Mouse (Mus musculus): Measurements from ENCODE around the gene Rnf151. TPM values are rescaled to one million over a fixed set of nuclear protein-coding genes. Genes with fewer than 3 reads are reported as not detected.
"Not testable (repeated sequence)": the region's sequence is repeated elsewhere in the genome, so short reads cannot be mapped to it uniquely, and the experiment has no call there.

Gene Rnf151
- polyA plus RNA-seq, 1 experiment from 2014 or later: not detected

DNA sequence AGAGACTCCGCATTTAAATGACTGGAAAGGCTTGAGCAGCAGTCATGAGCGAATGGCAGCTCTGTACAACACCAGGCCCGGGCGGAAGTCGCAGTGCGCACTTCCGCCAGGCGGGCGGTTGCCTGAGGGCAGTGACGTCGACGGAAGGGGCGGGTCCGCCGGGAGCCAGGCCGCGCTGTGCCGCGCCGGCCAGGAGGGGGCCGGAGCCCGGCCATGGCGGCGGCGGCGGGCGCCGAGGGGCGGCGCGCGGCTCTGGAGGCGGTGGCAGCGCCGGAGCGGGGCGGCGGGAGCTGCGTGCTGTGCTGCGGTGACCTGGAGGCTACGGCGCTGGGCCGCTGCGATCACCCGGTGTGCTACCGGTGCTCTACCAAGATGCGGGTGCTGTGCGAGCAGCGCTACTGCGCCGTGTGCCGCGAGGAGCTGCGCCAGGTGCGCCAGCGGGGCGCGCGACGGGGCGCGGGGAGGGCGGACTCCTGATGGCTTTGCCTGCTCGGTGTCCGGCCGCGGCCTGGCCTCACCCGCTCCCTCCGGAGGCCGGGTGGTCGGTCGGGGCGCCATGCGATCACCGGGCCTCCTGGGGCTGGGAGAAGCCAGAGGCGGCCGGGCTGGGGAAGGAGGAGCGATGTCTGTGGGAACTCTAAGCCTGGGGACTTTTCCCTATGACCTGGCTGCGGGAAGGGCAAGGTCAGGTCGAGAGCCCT is 48.2 kb downstream of the Rnf151 start, which contains the start of gene Zfp598:
Gene Zfp598 (plus strand): TSS at position 143 of the 701 bp plus-strand sequence.
- Histone ChIP-seq H3K9me3 (ENCODE audit: control insufficient read depth, low read length) (no peaks in the 10 kb centered on the region), H3K27ac (ENCODE audit: low read depth, low read length) (peak within 1 kb of the TSS; percentile 85), H3K36me3 (ENCODE audit: control insufficient read depth, insufficient read depth, low read length) (no peaks in the 10 kb centered on the region), H3K9ac (replicated peaks; ENCODE audit: low read depth, low read length) (peak within 1 kb of the TSS; percentile 93), H3K4me3 (ENCODE audit: low read depth, low read length) (peak within 1 kb of the TSS; percentile 92), H3K4me2 (ENCODE audit: low read depth, low read length) (peak within 1 kb of the TSS; percentile 67), H3K4me1 (ENCODE audit: control insufficient read depth, insufficient read depth, low read length) (peaks cover 22% of the 10 kb centered on the region), H3K27me3 (ENCODE audit: control insufficient read depth, insufficient read depth, low read length) (no peaks in the 10 kb centered on the region)
- ATAC-seq (ENCODE audit: low read depth): peak; percentile 99
- 1% methylated on average over 57 of the region's 80 CpGs for WGBS

DNA sequence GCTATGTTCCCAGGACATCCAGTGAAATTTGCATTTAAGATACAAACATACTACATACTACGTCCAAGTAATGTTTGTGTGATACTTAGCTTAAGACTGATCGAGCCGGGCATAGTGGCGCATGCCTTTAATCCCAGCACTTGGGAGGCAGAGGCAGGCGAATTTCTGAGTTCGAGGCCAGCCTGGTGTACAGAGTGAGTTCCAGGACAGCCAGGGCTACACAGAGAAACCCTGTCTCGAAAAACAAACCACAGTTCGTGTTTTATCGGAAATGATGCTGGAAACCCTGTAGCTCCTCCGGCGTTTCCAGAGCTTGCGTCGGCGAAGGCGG is 48.7 kb downstream of the Rnf151 start:
- not testable (repeated sequence) for H3K36me3 ChIP-seq (ENCODE audit: control insufficient read depth, insufficient read depth, low read length); H3K27me3 ChIP-seq (ENCODE audit: control insufficient read depth, insufficient read depth, low read length); H3K9me3 ChIP-seq (ENCODE audit: control insufficient read depth, low read length)
- peak overlapping the region; percentile 85 for H3K27ac ChIP-seq (ENCODE audit: low read depth, low read length)
- peak overlapping the region; percentile 57 for H3K4me2 ChIP-seq (ENCODE audit: low read depth, low read length)
- peak overlapping the region; percentile 92 for H3K4me3 ChIP-seq (ENCODE audit: low read depth, low read length)
- 12% methylated on average over 15 of the region's 15 CpGs for WGBS
- peaks cover 22% of the 10 kb centered on the region for H3K4me1 ChIP-seq (ENCODE audit: control insufficient read depth, insufficient read depth, low read length)
- peak overlapping the region; percentile 93 for H3K9ac ChIP-seq (replicated peaks; ENCODE audit: low read depth, low read length)
- ATAC-seq (ENCODE audit: low read depth): peak; percentile 16; the same call in 1 of the 2 replicates

DNA sequence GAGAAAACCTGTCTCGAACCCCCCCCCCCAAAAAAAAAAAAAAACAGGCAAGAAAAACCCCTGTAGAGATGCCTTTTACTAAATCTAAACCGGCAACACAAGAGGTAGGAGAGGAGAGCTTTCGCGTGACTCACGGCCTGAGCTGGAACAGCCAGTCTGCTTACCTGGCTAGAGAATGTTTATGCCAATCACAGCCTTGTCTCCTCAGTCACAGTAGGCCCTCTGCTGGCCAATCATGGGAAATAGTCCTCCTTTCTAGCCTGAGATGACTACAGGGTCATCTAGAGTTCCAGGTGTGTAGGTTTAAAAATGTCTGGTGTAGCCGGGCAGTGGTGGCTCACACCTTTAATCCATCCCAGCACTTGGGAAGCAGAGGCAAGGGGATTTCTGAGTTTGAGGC is 50.4 kb downstream of the Rnf151 start:
- 40% methylated on average over 6 of the region's 6 CpGs for WGBS
- H3K9me3 ChIP-seq (ENCODE audit: control insufficient read depth, low read length): no peaks in the 10 kb centered on the region
- no peak overlapping the region for H3K4me3 ChIP-seq (ENCODE audit: low read depth, low read length)
- no peak; the same call in 1 of the 2 replicates for ATAC-seq (ENCODE audit: low read depth)
- no peaks in the 10 kb centered on the region for H3K27me3 ChIP-seq (ENCODE audit: control insufficient read depth, insufficient read depth, low read length)
- H3K36me3 ChIP-seq (ENCODE audit: control insufficient read depth, insufficient read depth, low read length): no peaks in the 10 kb centered on the region
- no peak overlapping the region for H3K4me2 ChIP-seq (ENCODE audit: low read depth, low read length)
- no peak overlapping the region for H3K27ac ChIP-seq (ENCODE audit: low read depth, low read length)
- no peak overlapping the region for H3K9ac ChIP-seq (replicated peaks; ENCODE audit: low read depth, low read length)
- H3K4me1 ChIP-seq (ENCODE audit: control insufficient read depth, insufficient read depth, low read length): peaks cover 22% of the 10 kb centered on the region

DNA sequence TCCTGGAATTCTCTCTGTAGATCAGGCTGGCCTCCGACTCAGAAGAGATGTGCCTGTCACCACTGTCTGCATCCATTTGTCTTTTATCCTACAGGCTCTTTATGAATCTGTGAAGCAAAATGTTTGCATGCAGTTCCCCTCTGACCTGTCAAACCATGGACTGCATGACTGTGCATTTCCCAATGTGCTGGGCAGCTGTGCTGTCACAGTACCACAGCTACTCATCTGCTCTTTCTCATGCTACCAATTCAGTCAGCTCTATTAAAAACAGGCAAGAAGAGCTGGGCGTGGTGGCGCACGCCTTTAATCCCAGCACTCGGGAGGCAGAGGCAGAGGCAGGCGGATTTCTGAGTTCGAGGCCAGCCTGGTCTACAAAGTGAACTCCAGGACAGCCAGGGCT is 50.9 kb downstream of the Rnf151 start:
- H3K27me3 ChIP-seq (ENCODE audit: control insufficient read depth, insufficient read depth, low read length); H3K9me3 ChIP-seq (ENCODE audit: control insufficient read depth, low read length); H3K4me2 ChIP-seq (ENCODE audit: low read depth, low read length); H3K9ac ChIP-seq (replicated peaks; ENCODE audit: low read depth, low read length); ATAC-seq (ENCODE audit: low read depth); H3K36me3 ChIP-seq (ENCODE audit: control insufficient read depth, insufficient read depth, low read length); H3K4me3 ChIP-seq (ENCODE audit: low read depth, low read length); H3K27ac ChIP-seq (ENCODE audit: low read depth, low read length): not testable (repeated sequence)
- WGBS: 69% methylated on average over 7 of the region's 7 CpGs
- H3K4me1 ChIP-seq (ENCODE audit: control insufficient read depth, insufficient read depth, low read length): peaks cover 18% of the 10 kb centered on the region

Other genes with a start within 250 kb of the Rnf151 start
- gene E4f1, start 247.8 kb downstream of the Rnf151 start, polyA plus RNA-seq (2014; fragmentation: Nextera tagmentation; extraction: Ambion mirVana): 34.6 and 36.9 TPM in 2 replicates
- 73.3 and 75.4 TPM in 2 replicates for gene Pgp, start 247.7 kb downstream of the Rnf151 start, polyA plus RNA-seq (2014; fragmentation: Nextera tagmentation; extraction: Ambion mirVana)
- gene Bricd5, start 244.2 kb downstream of the Rnf151 start, polyA plus RNA-seq (2014; fragmentation: Nextera tagmentation; extraction: Ambion mirVana): 0.68 TPM in 1 of 2 replicates, not detected in the other
- 36.2 and 38.0 TPM in 2 replicates for gene Mlst8, start 239.0 kb downstream of the Rnf151 start, polyA plus RNA-seq (2014; fragmentation: Nextera tagmentation; extraction: Ambion mirVana)
- gene Caskin1, start 229.5 kb downstream of the Rnf151 start, polyA plus RNA-seq (2014; fragmentation: Nextera tagmentation; extraction: Ambion mirVana): 44.9 and 52.2 TPM in 2 replicates
- 74.2 and 76.6 TPM in 2 replicates for gene Traf7, start 190.1 kb downstream of the Rnf151 start, polyA plus RNA-seq (2014; fragmentation: Nextera tagmentation; extraction: Ambion mirVana)
- 1.8 and 5.7 TPM in 2 replicates for gene Rab26, start 183.9 kb downstream of the Rnf151 start, polyA plus RNA-seq (2014; fragmentation: Nextera tagmentation; extraction: Ambion mirVana)
- gene Pkd1, start 168.2 kb downstream of the Rnf151 start, polyA plus RNA-seq (2014; fragmentation: Nextera tagmentation; extraction: Ambion mirVana): 30.8 and 37.5 TPM in 2 replicates
- 74.7 and 87.7 TPM in 2 replicates for gene Tsc2, start 85.4 kb downstream of the Rnf151 start, polyA plus RNA-seq (2014; fragmentation: Nextera tagmentation; extraction: Ambion mirVana)
- gene Nthl1, start 85.4 kb downstream of the Rnf151 start, polyA plus RNA-seq (2014; fragmentation: Nextera tagmentation; extraction: Ambion mirVana): 6.8 and 7.3 TPM in 2 replicates
- gene Slc9a3r2, start 67.7 kb downstream of the Rnf151 start, polyA plus RNA-seq (2014; fragmentation: Nextera tagmentation; extraction: Ambion mirVana): 49.3 and 52.6 TPM in 2 replicates
- gene Npw, start 59.6 kb downstream of the Rnf151 start, polyA plus RNA-seq (2014; fragmentation: Nextera tagmentation; extraction: Ambion mirVana): not detected in 2 replicates
- gene Zfp598, start 48.4 kb downstream of the Rnf151 start, polyA plus RNA-seq (2014; fragmentation: Nextera tagmentation; extraction: Ambion mirVana): 22.6 and 24.5 TPM in 2 replicates
- gene Syngr3, start 28.1 kb downstream of the Rnf151 start, polyA plus RNA-seq (2014; fragmentation: Nextera tagmentation; extraction: Ambion mirVana): 154 and 196 TPM in 2 replicates
- 37.0 and 40.1 TPM in 2 replicates for gene Gfer, start 21.9 kb downstream of the Rnf151 start, polyA plus RNA-seq (2014; fragmentation: Nextera tagmentation; extraction: Ambion mirVana)
- 1.3 and 3.3 TPM in 2 replicates for gene Noxo1, start 21.8 kb downstream of the Rnf151 start, polyA plus RNA-seq (2014; fragmentation: Nextera tagmentation; extraction: Ambion mirVana)
- 59.9 and 70.1 TPM in 2 replicates for gene Tbl3, start 10.4 kb downstream of the Rnf151 start, polyA plus RNA-seq (2014; fragmentation: Nextera tagmentation; extraction: Ambion mirVana)
- 742 and 744 TPM in 2 replicates for gene Rps2, start 53 bp upstream of the Rnf151 start, polyA plus RNA-seq (2014; fragmentation: Nextera tagmentation; extraction: Ambion mirVana)
- 296 and 349 TPM in 2 replicates for gene Ndufb10, start 6.4 kb upstream of the Rnf151 start, polyA plus RNA-seq (2014; fragmentation: Nextera tagmentation; extraction: Ambion mirVana)
- 0.20 TPM in 1 of 2 replicates, not detected in the other for gene Rpl3l, start 9.8 kb upstream of the Rnf151 start, polyA plus RNA-seq (2014; fragmentation: Nextera tagmentation; extraction: Ambion mirVana)
- 21.5 and 27.7 TPM in 2 replicates for gene Msrb1, start 18.6 kb upstream of the Rnf151 start, polyA plus RNA-seq (2014; fragmentation: Nextera tagmentation; extraction: Ambion mirVana)
- 0.48 TPM in 1 of 2 replicates, not detected in the other for gene Hs3st6, start 34.9 kb upstream of the Rnf151 start, polyA plus RNA-seq (2014; fragmentation: Nextera tagmentation; extraction: Ambion mirVana)
- gene Meiob, start 86.2 kb upstream of the Rnf151 start, polyA plus RNA-seq (2014; fragmentation: Nextera tagmentation; extraction: Ambion mirVana): not detected in 2 replicates
- 69.1 and 77.2 TPM in 2 replicates for gene Hagh, start 122.1 kb upstream of the Rnf151 start, polyA plus RNA-seq (2014; fragmentation: Nextera tagmentation; extraction: Ambion mirVana)
- 24.4 and 27.6 TPM in 2 replicates for gene Fahd1, start 132.3 kb upstream of the Rnf151 start, polyA plus RNA-seq (2014; fragmentation: Nextera tagmentation; extraction: Ambion mirVana)
- gene Igfals, start 147.9 kb upstream of the Rnf151 start, polyA plus RNA-seq (2014; fragmentation: Nextera tagmentation; extraction: Ambion mirVana): not detected in 2 replicates
- 69.2 and 75.7 TPM in 2 replicates for gene Nubp2, start 168.3 kb upstream of the Rnf151 start, polyA plus RNA-seq (2014; fragmentation: Nextera tagmentation; extraction: Ambion mirVana)
- gene Spsb3, start 168.6 kb upstream of the Rnf151 start, polyA plus RNA-seq (2014; fragmentation: Nextera tagmentation; extraction: Ambion mirVana): 74.5 and 83.8 TPM in 2 replicates
- 21.4 and 23.7 TPM in 2 replicates for gene Eme2, start 177.0 kb upstream of the Rnf151 start, polyA plus RNA-seq (2014; fragmentation: Nextera tagmentation; extraction: Ambion mirVana)
- gene Mrps34, start 177.1 kb upstream of the Rnf151 start, polyA plus RNA-seq (2014; fragmentation: Nextera tagmentation; extraction: Ambion mirVana): 85.5 and 86.4 TPM in 2 replicates
- 98.0 and 115 TPM in 2 replicates for gene Nme3, start 178.4 kb upstream of the Rnf151 start, polyA plus RNA-seq (2014; fragmentation: Nextera tagmentation; extraction: Ambion mirVana)
- gene Mapk8ip3, start 218.9 kb upstream of the Rnf151 start, polyA plus RNA-seq (2014; fragmentation: Nextera tagmentation; extraction: Ambion mirVana): 88.5 and 93.4 TPM in 2 replicates
- gene Jpt2, start 242.6 kb upstream of the Rnf151 start, polyA plus RNA-seq (2014; fragmentation: Nextera tagmentation; extraction: Ambion mirVana): 50.0 and 59.8 TPM in 2 replicates